Mouse (Mus musculus): ENCODE measurements around the gene Rpusd1.

DNA sequence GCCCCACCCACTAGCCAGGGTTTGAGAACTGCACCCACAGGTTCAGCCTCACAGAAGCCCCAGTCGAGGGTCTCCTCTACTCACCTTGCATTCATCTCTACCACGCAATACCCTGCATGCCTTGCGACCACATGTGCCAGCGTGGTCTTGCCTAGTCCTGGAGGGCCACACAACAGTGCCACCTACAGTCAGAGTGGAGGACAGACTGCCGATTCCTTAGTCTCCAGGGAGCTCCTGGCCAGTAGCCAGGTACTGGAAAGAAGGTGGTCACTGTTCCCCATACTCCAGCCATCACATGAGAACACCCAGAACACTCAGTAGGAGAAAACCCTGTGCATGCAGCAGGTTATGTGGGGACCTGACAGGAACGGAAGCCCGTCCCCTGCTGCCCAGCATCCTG, 3.6 kb upstream of the Rpusd1 start:
- TF ChIP-seq UBTF (IDR thresholded peaks at IDR 0.05; ENCODE audit: low read depth, low read length) (no peak), POLR2A (IDR thresholded peaks at IDR 0.05; ENCODE audit: low read depth, low read length) (no peak), MEF2A (IDR thresholded peaks at IDR 0.05; ENCODE audit: borderline replicate concordance, low read depth, low read length) (no peak), CTCF (conservative IDR thresholded peaks at IDR 0.05 in 1 of 2, IDR thresholded peaks at IDR 0.05 in 1 of 2; ENCODE audit: low read depth in 2 of 2, low read length in 2 of 2) (peak; percentile 25 to 56; a peak in 2 of 4 replicates), MAX (IDR thresholded peaks at IDR 0.05; ENCODE audit: low read length) (no peak), HCFC1 (IDR thresholded peaks at IDR 0.05; ENCODE audit: low read depth, low read length) (no peak), TCF12 (IDR thresholded peaks at IDR 0.05; ENCODE audit: low read depth, low read length) (no peak), ZNF384 (IDR thresholded peaks at IDR 0.05; ENCODE audit: low read depth, low read length) (no peak), ZKSCAN1 (IDR thresholded peaks at IDR 0.05; ENCODE audit: borderline replicate concordance, low read depth, low read length) (no peak), EP300 (IDR thresholded peaks at IDR 0.05; ENCODE audit: low read length) (no peak)

Data from CH12.LX (cell line).